Mouse (Mus musculus): ENCODE results near the gene Slc8a3. TPM values are rescaled to one million over a fixed set of nuclear protein-coding genes. Genes with fewer than 3 reads are reported as not detected.
A peak's percentile ranks its signal among the peaks of the same experiment; 100 is the strongest.

Slc8a3 gene
- total and polyA plus RNA-seq, 2 experiments from 2014 or later, result 10.5 to 38.7 TPM

- H3K9ac ChIP-seq, result no peak overlapping the region
- no peak overlapping the region for H3K4me2 ChIP-seq (ENCODE audit: low read depth)
- H3K9me3 ChIP-seq (ENCODE audit: low read length), result no peaks in the 10 kb centered on the region
- H3K4me1 ChIP-seq (ENCODE audit: insufficient read depth), result no peaks in the 10 kb centered on the region; the same call in 1 of the 2 replicates
- no peak overlapping the region for H3K27ac ChIP-seq (ENCODE audit: low read depth, low read length)
- DNase-seq, result no peak
- H3K4me3 ChIP-seq (ENCODE audit: low read depth, low read length), result no peak overlapping the region
- TF ChIP-seq CTCF (IDR thresholded peaks at IDR 0.05; ENCODE audit: low read depth), result no peak
- WGBS, result 64% methylated on average over 4 of the region's 4 CpGs
- peaks cover 5% of the 10 kb centered on the region; the same call in 1 of the 2 replicates for H3K27me3 ChIP-seq (ENCODE audit: insufficient read depth, low read length)
- H3K36me3 ChIP-seq (ENCODE audit: insufficient read depth), result no peaks in the 10 kb centered on the region
- ATAC-seq, result no peak
Measured at GRCm38 (mm10) chr12:81274616-81275015, 58.4 kb downstream of the Slc8a3 start.

- ATAC-seq (peak; percentile 88), DNase-seq (peak; percentile 59)
- WGBS, result 19% methylated on average over 3 of the region's 3 CpGs
- H3K36me3 ChIP-seq (ENCODE audit: insufficient read depth), result no peaks in the 10 kb centered on the region
- TF ChIP-seq CTCF (IDR thresholded peaks at IDR 0.05; ENCODE audit: low read depth), result no peak
- H3K4me2 ChIP-seq (ENCODE audit: low read depth), result no peak overlapping the region
- peaks cover 5% of the 10 kb centered on the region; the same call in 1 of the 2 replicates for H3K27me3 ChIP-seq (ENCODE audit: insufficient read depth, low read length)
- no peaks in the 10 kb centered on the region; the same call in 1 of the 2 replicates for H3K4me1 ChIP-seq (ENCODE audit: insufficient read depth)
- no peak overlapping the region for H3K4me3 ChIP-seq (ENCODE audit: low read depth, low read length)
- H3K27ac ChIP-seq (ENCODE audit: low read depth, low read length), result peak overlapping the region; percentile 40; the same call in 1 of the 2 replicates
- H3K9me3 ChIP-seq (ENCODE audit: low read length), result no peaks in the 10 kb centered on the region
- no peak overlapping the region for H3K9ac ChIP-seq
Measured at GRCm38 (mm10) chr12:81273333-81273732, 59.6 kb downstream of the Slc8a3 start.

- no peak overlapping the region for H3K4me3 ChIP-seq (ENCODE audit: low read depth, low read length)
- H3K9ac ChIP-seq, result no peak overlapping the region
- ATAC-seq (no peak), DNase-seq (no peak)
- no peaks in the 10 kb centered on the region; the same call in 1 of the 2 replicates for H3K27me3 ChIP-seq (ENCODE audit: insufficient read depth, low read length)
- H3K36me3 ChIP-seq (ENCODE audit: insufficient read depth), result no peaks in the 10 kb centered on the region
- H3K9me3 ChIP-seq (ENCODE audit: low read length), result no peaks in the 10 kb centered on the region
- H3K4me2 ChIP-seq (ENCODE audit: low read depth), result no peak overlapping the region
- no peak overlapping the region for H3K27ac ChIP-seq (ENCODE audit: low read depth, low read length)
- no peaks in the 10 kb centered on the region; the same call in 1 of the 2 replicates for H3K4me1 ChIP-seq (ENCODE audit: insufficient read depth)
- TF ChIP-seq CTCF (IDR thresholded peaks at IDR 0.05; ENCODE audit: low read depth), result no peak
- 83% methylated on average over 5 of the region's 5 CpGs for WGBS
Measured at GRCm38 (mm10) chr12:81269246-81269645, 63.7 kb downstream of the Slc8a3 start.

GRCm38 (mm10) chr12:81262821-81263220, 70.2 kb downstream of the Slc8a3 start:
- Histone ChIP-seq H3K36me3 (ENCODE audit: insufficient read depth) (no peaks in the 10 kb centered on the region), H3K4me3 (ENCODE audit: low read depth, low read length) (no peak overlapping the region), H3K9me3 (ENCODE audit: low read length) (no peaks in the 10 kb centered on the region), H3K4me1 (ENCODE audit: insufficient read depth) (no peaks in the 10 kb centered on the region), H3K27me3 (ENCODE audit: insufficient read depth, low read length) (no peaks in the 10 kb centered on the region), H3K9ac (no peak overlapping the region), H3K27ac (ENCODE audit: low read depth, low read length) (no peak overlapping the region), H3K4me2 (ENCODE audit: low read depth) (no peak overlapping the region)
- ATAC-seq (no peak), DNase-seq (no peak)
- TF ChIP-seq CTCF (IDR thresholded peaks at IDR 0.05; ENCODE audit: low read depth), result no peak
- WGBS, result 92% methylated on average over 6 of the region's 6 CpGs

GRCm38 (mm10) chr12:81258215-81258614, 74.8 kb downstream of the Slc8a3 start:
- no peak for TF ChIP-seq CTCF (IDR thresholded peaks at IDR 0.05; ENCODE audit: low read depth)
- ATAC-seq (no peak), DNase-seq (no peak)
- 91% methylated on average over 3 of the region's 3 CpGs for WGBS
- Histone ChIP-seq H3K4me3 (ENCODE audit: low read depth, low read length) (no peak overlapping the region), H3K9ac (no peak overlapping the region), H3K27ac (ENCODE audit: low read depth, low read length) (no peak overlapping the region), H3K9me3 (ENCODE audit: low read length) (no peaks in the 10 kb centered on the region), H3K27me3 (ENCODE audit: insufficient read depth, low read length) (no peaks in the 10 kb centered on the region), H3K36me3 (ENCODE audit: insufficient read depth) (no peaks in the 10 kb centered on the region), H3K4me1 (ENCODE audit: insufficient read depth) (no peaks in the 10 kb centered on the region), H3K4me2 (ENCODE audit: low read depth) (no peak overlapping the region)

DNA sequence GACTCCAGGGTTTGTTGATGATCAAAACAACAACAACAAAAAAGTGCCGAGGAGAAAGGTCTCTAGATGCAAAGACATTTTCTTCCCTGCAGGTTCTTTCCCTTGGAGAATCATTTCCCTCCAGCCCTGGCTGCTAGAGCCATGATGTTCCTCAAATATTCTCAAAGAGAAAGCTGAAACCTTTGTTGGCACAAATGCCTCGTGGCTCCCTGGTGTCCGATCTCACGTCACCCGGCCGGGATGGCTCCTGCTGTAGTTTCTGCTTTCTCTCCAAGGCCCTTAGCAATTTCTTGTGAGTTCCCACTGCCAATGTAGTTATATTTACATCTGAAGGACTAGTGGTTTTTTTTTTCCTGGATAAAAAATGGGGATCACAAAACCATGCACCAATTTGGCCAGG, 87.6 kb downstream of the Slc8a3 start:
- no peaks in the 10 kb centered on the region for H3K36me3 ChIP-seq (ENCODE audit: insufficient read depth)
- H3K4me3 ChIP-seq (ENCODE audit: low read depth, low read length), result no peak overlapping the region
- no peaks in the 10 kb centered on the region for H3K9me3 ChIP-seq (ENCODE audit: low read length)
- no peak overlapping the region for H3K9ac ChIP-seq
- no peak for DNase-seq
- peaks cover 12% of the 10 kb centered on the region; the same call in 1 of the 2 replicates for H3K4me1 ChIP-seq (ENCODE audit: insufficient read depth)
- no peak overlapping the region for H3K27ac ChIP-seq (ENCODE audit: low read depth, low read length)
- 67% methylated on average over 6 of the region's 6 CpGs for WGBS
- no peaks in the 10 kb centered on the region for H3K27me3 ChIP-seq (ENCODE audit: insufficient read depth, low read length)
- TF ChIP-seq CTCF (IDR thresholded peaks at IDR 0.05; ENCODE audit: low read depth), result no peak
- H3K4me2 ChIP-seq (ENCODE audit: low read depth), result no peak overlapping the region
- no peak for ATAC-seq

- Histone ChIP-seq H3K9me3 (ENCODE audit: low read length) (no peaks in the 10 kb centered on the region), H3K4me2 (ENCODE audit: low read depth) (no peak overlapping the region), H3K27me3 (ENCODE audit: insufficient read depth, low read length) (no peaks in the 10 kb centered on the region), H3K27ac (ENCODE audit: low read depth, low read length) (peak overlapping the region; percentile 50), H3K4me1 (ENCODE audit: insufficient read depth) (peaks cover 12% of the 10 kb centered on the region; the same call in 1 of the 2 replicates), H3K9ac (no peak overlapping the region), H3K4me3 (ENCODE audit: low read depth, low read length) (no peak overlapping the region), H3K36me3 (ENCODE audit: insufficient read depth) (no peaks in the 10 kb centered on the region)
- TF ChIP-seq CTCF (IDR thresholded peaks at IDR 0.05; ENCODE audit: low read depth), result no peak
- ATAC-seq (peak; percentile 63), DNase-seq (peak; percentile 51)
- WGBS, result 64% methylated on average over 7 of the region's 7 CpGs
Measured at GRCm38 (mm10) chr12:81244954-81245353, 88.0 kb downstream of the Slc8a3 start.

All from forebrain, postnatal 0 days (tissue).